Mouse (Mus musculus): ENCODE data around the gene Gm11042. TPM values are rescaled to one million over a fixed set of nuclear protein-coding genes. Genes with fewer than 3 reads are reported as not detected.
A peak's percentile ranks its signal among the peaks of the same experiment; 100 is the strongest.

Gene Gm11042
- polyA plus RNA-seq, 1 experiment from 2014 or later = not detected

DNA sequence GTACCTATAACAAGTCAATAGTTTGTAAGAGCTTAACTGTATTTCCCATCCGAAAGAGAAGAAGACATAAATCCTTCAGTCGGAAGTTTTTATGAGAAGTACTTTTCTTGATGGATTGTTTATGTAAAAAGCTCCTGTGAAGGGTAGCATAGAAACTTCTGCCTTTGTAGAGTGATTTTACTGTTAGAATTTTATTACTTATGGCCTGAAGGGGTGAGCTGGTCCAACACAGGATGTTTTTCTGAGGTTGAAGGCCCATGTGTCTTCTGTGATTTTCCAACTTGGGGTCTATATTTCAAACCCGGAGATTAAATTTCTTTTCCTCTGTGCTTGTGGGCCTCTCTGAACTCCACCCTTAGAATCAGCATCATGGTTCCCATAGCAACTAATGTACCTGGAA, 26.5 kb upstream of the Gm11042 start:
- Histone ChIP-seq H3K4me1 (ENCODE audit: insufficient read depth) (no peaks in the 10 kb centered on the region), H3K4me2 (ENCODE audit: low read depth, low read length) (no peak overlapping the region), H3K27ac (ENCODE audit: low read depth) (no peak overlapping the region), H3K9me3 (ENCODE audit: low read length) (no peaks in the 10 kb centered on the region), H3K4me3 (ENCODE audit: low read depth, low read length) (no peak overlapping the region), H3K36me3 (replicated peaks; ENCODE audit: insufficient read depth, low read length) (no peaks in the 10 kb centered on the region), H3K27me3 (ENCODE audit: insufficient read depth, low read length) (no peaks in the 10 kb centered on the region), H3K9ac (replicated peaks) (no peak overlapping the region)
- TF ChIP-seq EP300 (IDR thresholded peaks at IDR 0.05; ENCODE audit: low read depth) (no peak), CTCF (IDR thresholded peaks at IDR 0.05; ENCODE audit: low read depth) (no peak)
- no peak for ATAC-seq
- no peak for DNase-seq
- WGBS (ENCODE audit: insufficient replicate concordance) = 88% methylated on average over 3 of the region's 3 CpGs

DNA sequence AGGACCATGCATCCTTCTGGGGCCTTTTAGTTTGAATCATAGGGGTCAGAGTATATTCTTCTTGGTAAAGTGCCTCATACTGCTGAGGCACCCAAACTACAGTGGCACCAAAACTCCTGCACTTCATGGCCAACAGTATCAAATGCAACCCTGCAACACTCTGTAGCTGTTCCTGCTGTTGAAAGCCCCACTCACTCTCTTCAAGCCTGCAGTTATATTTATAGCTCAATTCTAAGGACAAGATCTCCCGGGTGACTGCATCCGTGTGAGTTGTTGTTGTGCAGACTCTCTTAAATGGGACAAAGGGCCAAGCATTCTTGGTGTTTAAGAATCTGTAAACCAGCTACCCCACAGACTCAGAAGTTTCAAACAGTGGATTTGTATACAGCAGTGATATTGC, 23.9 kb upstream of the Gm11042 start:
- H3K9me3 ChIP-seq (ENCODE audit: low read length) = no peaks in the 10 kb centered on the region
- 66% methylated on average over 2 of the region's 2 CpGs for WGBS (ENCODE audit: insufficient replicate concordance)
- TF ChIP-seq EP300 (IDR thresholded peaks at IDR 0.05; ENCODE audit: low read depth) (no peak), CTCF (IDR thresholded peaks at IDR 0.05; ENCODE audit: low read depth) (no peak)
- no peak overlapping the region for H3K4me2 ChIP-seq (ENCODE audit: low read depth, low read length)
- ATAC-seq = no peak
- DNase-seq = no peak
- no peak overlapping the region for H3K27ac ChIP-seq (ENCODE audit: low read depth)
- H3K9ac ChIP-seq (replicated peaks) = no peak overlapping the region
- no peaks in the 10 kb centered on the region for H3K36me3 ChIP-seq (replicated peaks; ENCODE audit: insufficient read depth, low read length)
- no peak overlapping the region for H3K4me3 ChIP-seq (ENCODE audit: low read depth, low read length)
- H3K4me1 ChIP-seq (ENCODE audit: insufficient read depth) = no peaks in the 10 kb centered on the region
- no peaks in the 10 kb centered on the region for H3K27me3 ChIP-seq (ENCODE audit: insufficient read depth, low read length)

DNA sequence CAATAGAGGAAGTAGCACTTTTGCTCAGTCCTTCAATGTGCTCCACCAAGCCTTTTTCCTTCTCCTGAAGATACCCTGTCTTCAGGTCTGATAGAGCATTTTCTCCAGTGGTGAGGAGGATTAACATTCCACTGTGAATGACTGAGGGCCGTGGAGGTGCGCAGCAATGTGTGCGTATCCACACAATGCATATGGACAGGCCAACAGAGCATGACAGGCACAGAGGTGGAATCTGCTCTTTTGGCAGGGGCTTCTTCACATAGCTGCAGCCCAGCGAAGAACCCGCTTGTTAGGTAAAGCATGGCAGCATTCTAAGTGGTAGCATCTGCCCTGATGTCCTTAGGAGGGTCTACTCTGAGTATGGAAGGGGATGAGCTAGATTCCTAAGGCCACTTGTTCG, 17.5 kb upstream of the Gm11042 start:
- no peaks in the 10 kb centered on the region for H3K36me3 ChIP-seq (replicated peaks; ENCODE audit: insufficient read depth, low read length)
- no peaks in the 10 kb centered on the region for H3K4me1 ChIP-seq (ENCODE audit: insufficient read depth)
- no peaks in the 10 kb centered on the region for H3K27me3 ChIP-seq (ENCODE audit: insufficient read depth, low read length)
- WGBS (ENCODE audit: insufficient replicate concordance) = 78% methylated on average over 6 of the region's 6 CpGs
- no peak for DNase-seq
- no peak overlapping the region for H3K4me3 ChIP-seq (ENCODE audit: low read depth, low read length)
- H3K9ac ChIP-seq (replicated peaks) = no peak overlapping the region
- H3K27ac ChIP-seq (ENCODE audit: low read depth) = no peak overlapping the region
- H3K4me2 ChIP-seq (ENCODE audit: low read depth, low read length) = no peak overlapping the region
- H3K9me3 ChIP-seq (ENCODE audit: low read length) = no peaks in the 10 kb centered on the region
- no peak for ATAC-seq
- TF ChIP-seq CTCF (IDR thresholded peaks at IDR 0.05; ENCODE audit: low read depth) (no peak), EP300 (IDR thresholded peaks at IDR 0.05; ENCODE audit: low read depth) (no peak)

DNA sequence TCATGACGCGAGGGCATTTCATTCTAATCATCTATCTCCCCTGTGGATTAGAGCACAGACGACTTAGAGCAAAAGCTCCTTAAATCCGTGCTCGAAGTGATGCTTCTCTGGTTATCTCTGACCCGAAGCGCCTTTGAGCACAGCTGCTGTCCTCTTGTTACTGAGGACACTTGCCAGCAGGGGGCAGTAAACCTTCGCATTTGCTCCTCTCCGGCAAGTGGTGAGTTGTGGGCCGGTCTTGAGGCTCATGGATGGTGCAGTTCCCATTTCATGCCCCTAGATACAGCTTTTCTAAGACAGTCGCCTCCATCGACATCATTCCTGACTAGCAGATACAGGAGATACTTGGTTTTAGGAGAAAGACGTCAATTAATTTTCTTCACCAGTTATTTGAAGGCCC, 16.8 kb upstream of the Gm11042 start:
- no peak overlapping the region for H3K4me3 ChIP-seq (ENCODE audit: low read depth, low read length)
- WGBS (ENCODE audit: insufficient replicate concordance) = 17% methylated on average over 13 of the region's 13 CpGs
- TF ChIP-seq CTCF (IDR thresholded peaks at IDR 0.05; ENCODE audit: low read depth) = peak; percentile 75
- TF ChIP-seq EP300 (IDR thresholded peaks at IDR 0.05; ENCODE audit: low read depth) = no peak
- no peaks in the 10 kb centered on the region for H3K27me3 ChIP-seq (ENCODE audit: insufficient read depth, low read length)
- H3K9me3 ChIP-seq (ENCODE audit: low read length) = no peaks in the 10 kb centered on the region
- DNase-seq (peak; percentile 75), ATAC-seq (no peak)
- H3K4me1 ChIP-seq (ENCODE audit: insufficient read depth) = no peaks in the 10 kb centered on the region
- no peak overlapping the region for H3K9ac ChIP-seq (replicated peaks)
- no peak overlapping the region for H3K27ac ChIP-seq (ENCODE audit: low read depth)
- H3K36me3 ChIP-seq (replicated peaks; ENCODE audit: insufficient read depth, low read length) = no peaks in the 10 kb centered on the region
- no peak overlapping the region for H3K4me2 ChIP-seq (ENCODE audit: low read depth, low read length)

DNA sequence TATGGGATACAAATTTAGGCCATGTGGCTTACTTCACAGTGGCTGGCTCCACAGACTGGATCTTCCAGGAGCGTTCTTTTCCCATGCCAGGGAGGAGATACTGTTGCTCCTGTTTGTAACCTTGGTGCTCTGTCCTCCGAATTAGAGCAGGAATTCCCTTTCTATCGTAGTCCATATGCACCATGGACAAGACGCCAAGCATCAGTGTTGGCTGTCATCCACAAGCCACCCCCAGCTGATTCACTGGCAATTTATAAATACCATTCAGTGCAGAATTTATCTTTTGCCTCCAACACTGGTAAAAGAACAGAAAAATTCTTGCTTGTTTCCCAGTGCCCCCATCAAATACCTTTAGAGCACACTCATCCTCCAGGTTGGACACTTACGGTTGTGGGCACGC, 13.6 kb upstream of the Gm11042 start:
- H3K27me3 ChIP-seq (ENCODE audit: insufficient read depth, low read length) = no peaks in the 10 kb centered on the region
- ATAC-seq = no peak
- no peak overlapping the region for H3K4me2 ChIP-seq (ENCODE audit: low read depth, low read length)
- 76% methylated on average over 6 of the region's 6 CpGs for WGBS (ENCODE audit: insufficient replicate concordance)
- H3K9me3 ChIP-seq (ENCODE audit: low read length) = no peaks in the 10 kb centered on the region
- no peak for DNase-seq
- no peak overlapping the region for H3K27ac ChIP-seq (ENCODE audit: low read depth)
- no peak overlapping the region for H3K9ac ChIP-seq (replicated peaks)
- no peak overlapping the region for H3K4me3 ChIP-seq (ENCODE audit: low read depth, low read length)
- TF ChIP-seq EP300 (IDR thresholded peaks at IDR 0.05; ENCODE audit: low read depth) (no peak), CTCF (IDR thresholded peaks at IDR 0.05; ENCODE audit: low read depth) (no peak)
- H3K36me3 ChIP-seq (replicated peaks; ENCODE audit: insufficient read depth, low read length) = no peaks in the 10 kb centered on the region
- H3K4me1 ChIP-seq (ENCODE audit: insufficient read depth) = no peaks in the 10 kb centered on the region

DNA sequence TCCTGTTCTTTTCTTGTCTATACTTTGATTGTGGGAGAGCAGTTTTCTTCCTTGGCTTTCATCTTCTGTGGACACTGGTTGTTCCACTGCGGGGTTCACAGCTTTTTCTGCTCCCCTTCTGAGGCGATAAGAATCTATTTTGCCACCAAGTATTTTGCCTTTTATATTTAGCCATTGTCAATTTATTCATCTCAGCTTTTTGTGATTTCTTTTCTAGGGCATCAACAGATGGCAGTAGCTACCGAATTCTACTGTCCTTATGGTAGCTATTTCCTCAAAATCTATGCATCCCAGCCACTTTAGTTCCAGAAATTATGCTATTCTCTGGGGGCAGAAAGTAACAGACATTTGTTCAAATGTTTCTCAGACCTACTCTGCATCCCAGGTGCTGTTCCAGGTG, 10.4 kb upstream of the Gm11042 start:
- Histone ChIP-seq H3K9ac (replicated peaks) (no peak overlapping the region), H3K9me3 (ENCODE audit: low read length) (no peaks in the 10 kb centered on the region), H3K27me3 (ENCODE audit: insufficient read depth, low read length) (no peaks in the 10 kb centered on the region), H3K27ac (ENCODE audit: low read depth) (no peak overlapping the region), H3K4me2 (ENCODE audit: low read depth, low read length) (no peak overlapping the region), H3K4me3 (ENCODE audit: low read depth, low read length) (no peak overlapping the region), H3K4me1 (ENCODE audit: insufficient read depth) (no peaks in the 10 kb centered on the region), H3K36me3 (replicated peaks; ENCODE audit: insufficient read depth, low read length) (no peaks in the 10 kb centered on the region)
- DNase-seq (no peak), ATAC-seq (no peak)
- 70% methylated on average over 3 of the region's 3 CpGs for WGBS (ENCODE audit: insufficient replicate concordance)
- TF ChIP-seq CTCF (IDR thresholded peaks at IDR 0.05; ENCODE audit: low read depth) (no peak), EP300 (IDR thresholded peaks at IDR 0.05; ENCODE audit: low read depth) (no peak)

DNA sequence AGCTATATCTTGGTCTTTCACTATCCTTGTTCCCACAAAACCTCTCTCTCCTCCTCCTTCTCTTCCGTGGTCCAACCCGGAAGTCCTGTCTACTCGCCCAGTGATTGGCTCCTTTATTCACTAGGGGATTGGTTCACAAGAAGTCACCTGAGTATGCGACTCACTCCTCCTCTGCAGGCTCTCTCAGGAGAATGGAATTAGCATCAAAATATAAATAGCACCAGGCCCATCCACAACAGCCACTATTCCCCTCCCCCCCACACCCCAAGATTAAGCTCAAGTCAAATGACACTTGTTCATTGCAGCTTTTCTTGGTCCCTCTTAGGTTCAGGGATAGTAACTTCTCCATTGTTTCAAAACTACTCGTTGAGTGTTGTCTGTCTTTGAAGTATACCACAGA, 5.8 kb upstream of the Gm11042 start:
- TF ChIP-seq EP300 (IDR thresholded peaks at IDR 0.05; ENCODE audit: low read depth) (no peak), CTCF (IDR thresholded peaks at IDR 0.05; ENCODE audit: low read depth) (no peak)
- DNase-seq (no peak), ATAC-seq (no peak)
- Histone ChIP-seq H3K4me1 (ENCODE audit: insufficient read depth) (no peaks in the 10 kb centered on the region), H3K36me3 (replicated peaks; ENCODE audit: insufficient read depth, low read length) (no peaks in the 10 kb centered on the region), H3K9me3 (ENCODE audit: low read length) (no peaks in the 10 kb centered on the region), H3K27ac (ENCODE audit: low read depth) (no peak overlapping the region), H3K4me2 (ENCODE audit: low read depth, low read length) (no peak overlapping the region), H3K4me3 (ENCODE audit: low read depth, low read length) (no peak overlapping the region), H3K27me3 (ENCODE audit: insufficient read depth, low read length) (no peaks in the 10 kb centered on the region), H3K9ac (replicated peaks) (no peak overlapping the region)
- whole genome bisulfite sequencing (ENCODE audit: insufficient replicate concordance) = 68% methylated on average over 5 of the region's 5 CpGs

All from liver, postnatal 0 days (tissue).